Mouse (Mus musculus) megakaryocyte, embryonic 14.5 days (primary cell): Measurements from ENCODE around the gene Hipk2.

Experiments used
- FLI1 ChIP-seq: IDR thresholded peaks from 2 replicates; pipeline ENCODE4 v1.6.1; 2012; ENCODE audit warnings: low read length, inconsistent platforms, mixed read lengths
- GATA1 ChIP-seq: IDR thresholded peaks from 3 replicates; pipeline ENCODE4 v1.6.1; 2012; ENCODE audit warnings: mixed read lengths, low read length, inconsistent platforms, borderline replicate concordance

DNA sequence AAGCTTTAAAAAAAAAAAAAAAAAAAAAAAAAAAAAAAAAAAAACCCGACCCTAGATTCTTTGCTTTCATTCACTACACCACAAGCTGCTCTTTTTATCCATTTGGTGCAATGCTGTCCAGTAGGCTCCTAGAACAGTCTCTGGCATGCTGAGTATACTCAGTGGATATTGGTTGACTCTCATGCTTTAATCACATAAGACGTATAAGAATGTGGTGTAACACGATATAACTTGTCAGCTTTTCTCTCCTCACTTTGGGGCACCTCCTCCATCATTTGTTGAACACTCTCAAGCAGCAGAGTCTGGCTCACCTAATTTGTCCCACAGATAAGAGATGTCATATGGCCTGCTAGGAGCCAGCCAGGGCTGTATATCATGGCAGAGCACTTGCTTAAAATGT, 12.4 kb downstream of the Hipk2 start:
- TF ChIP-seq GATA1 (no peak), FLI1 (no peak)
